Mouse (Mus musculus) heart, postnatal 4 days (tissue): ENCODE measurements around the gene Taf3. TPM values are rescaled to one million over a fixed set of nuclear protein-coding genes. Genes with fewer than 3 reads are reported as not detected.

Experiments used
- DNase-seq: peaks from one replicate; pipeline ENCODE4 v3.0.0; 2021
- total RNA-seq, 2 experiments: library from RNA; stranded (reverse); gene quantifications; 2 replicates each; pipeline ENCODE4 v1.2.3; 2021

Taf3 gene
- total RNA-seq, 2 experiments from 2014 or later: 8.4 to 8.6 TPM

DNA sequence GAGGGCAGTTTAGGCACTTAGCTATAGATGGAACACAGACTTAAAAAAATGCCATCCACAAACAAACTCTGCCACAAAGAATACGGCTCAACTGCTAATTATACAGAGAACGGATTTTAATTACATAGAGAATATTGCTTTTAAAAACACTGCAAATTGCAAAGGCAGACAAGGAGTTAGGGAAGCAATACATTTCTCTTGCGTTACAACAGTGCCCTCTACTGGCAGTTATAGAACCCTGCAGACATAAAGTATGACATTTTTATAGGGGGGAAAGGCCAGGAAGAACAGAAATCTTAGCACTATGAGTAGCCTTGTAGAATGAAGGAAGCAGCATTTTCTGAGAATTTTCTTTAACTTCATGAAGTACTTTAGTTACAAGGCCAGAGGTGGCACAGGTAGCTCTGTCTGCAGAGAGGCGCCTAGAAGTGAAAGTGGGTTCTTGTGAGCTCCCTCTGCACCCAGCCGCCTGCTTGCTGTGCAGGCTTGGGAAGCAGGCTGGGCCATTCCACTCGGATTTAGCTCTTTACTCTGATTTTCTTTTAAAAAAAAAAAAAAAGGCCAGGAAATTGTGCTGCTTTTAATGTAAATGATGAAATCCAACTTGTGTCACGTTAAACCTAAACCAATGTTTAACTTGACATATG, 38.0 kb downstream of the Taf3 start:
- peak; percentile 27 for DNase-seq

DNA sequence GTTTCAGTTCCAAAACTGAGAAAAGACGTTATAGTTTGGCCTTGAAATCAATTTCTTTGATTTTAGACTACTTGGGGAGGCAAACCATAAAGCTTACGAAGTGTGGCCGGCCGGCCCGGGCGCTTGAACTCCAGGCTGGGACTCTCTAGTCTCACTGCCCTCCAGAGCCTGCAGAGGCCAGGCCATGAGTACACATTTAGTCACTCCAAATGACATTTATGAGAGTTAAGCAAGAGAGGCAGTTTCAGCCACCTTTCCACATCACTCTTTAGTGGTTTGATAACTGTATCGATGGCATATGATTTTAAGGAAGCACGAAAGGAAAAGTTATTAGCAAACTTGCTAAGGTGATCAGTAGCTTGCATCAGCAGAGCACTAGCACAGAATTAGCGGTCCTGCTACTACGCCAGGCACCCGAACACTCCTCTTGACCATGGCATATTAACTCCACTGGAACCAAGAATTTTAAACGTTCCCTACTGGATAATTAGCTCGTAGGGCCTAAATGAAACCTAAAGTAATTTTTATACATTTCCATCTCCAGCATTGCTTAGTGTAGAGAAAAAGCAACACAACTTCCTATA, 38.6 kb downstream of the Taf3 start:
- no peak for DNase-seq

DNA sequence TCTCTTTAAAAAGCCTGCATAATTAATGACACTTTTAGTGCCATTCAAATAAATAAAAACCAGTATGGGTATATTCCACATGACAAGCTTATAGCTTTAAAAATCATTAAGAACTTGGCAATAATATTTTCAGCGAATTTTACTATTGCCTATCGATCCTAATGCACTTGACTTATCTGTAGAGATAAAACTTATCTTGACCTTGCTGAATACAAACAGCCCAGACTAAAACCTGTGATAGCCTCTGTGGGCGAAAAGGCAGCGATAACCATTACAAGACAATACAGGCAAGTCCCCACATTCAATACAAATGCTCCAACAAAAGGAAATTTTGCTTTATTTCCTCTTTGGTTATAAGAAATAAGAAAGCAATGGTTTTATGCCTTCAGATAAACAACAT, 39.8 kb downstream of the Taf3 start:
- no peak for DNase-seq

DNA sequence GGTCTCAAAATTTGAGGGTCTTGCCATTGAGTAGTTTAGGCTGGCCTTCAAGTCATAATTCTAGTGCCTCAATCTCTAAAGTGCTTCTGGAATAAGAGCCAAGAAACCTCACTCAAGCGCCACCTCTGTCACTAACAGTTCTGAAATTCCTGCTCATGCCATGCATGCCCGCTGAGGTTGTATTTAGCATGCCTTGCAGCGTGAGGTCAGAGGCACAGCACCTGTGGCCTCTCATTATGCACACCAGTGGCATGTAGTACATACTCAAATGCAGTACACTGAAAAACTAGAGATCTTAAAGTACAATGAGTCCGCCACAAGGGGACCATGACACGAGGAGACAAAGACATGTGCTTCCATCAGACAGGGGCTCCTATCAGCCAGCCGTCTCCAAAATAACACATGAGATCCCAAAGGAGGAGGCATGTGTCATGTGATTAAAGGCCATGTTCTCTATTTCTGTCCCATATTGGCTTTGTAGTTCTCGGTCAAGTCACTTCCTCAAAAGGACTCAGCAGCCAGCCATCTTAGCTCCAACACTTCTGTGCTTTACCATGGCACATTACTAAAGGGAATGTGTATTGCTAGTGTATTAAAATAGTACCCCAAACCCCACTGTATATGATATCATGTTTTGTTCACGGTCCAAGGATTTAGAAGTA, 43.3 kb downstream of the Taf3 start:
- peak; percentile 25 for DNase-seq

- DNase-seq: peak; percentile 39
Measured at GRCm38 (mm10) chr2:10003358-10003757, 45.0 kb downstream of the Taf3 start.

DNA sequence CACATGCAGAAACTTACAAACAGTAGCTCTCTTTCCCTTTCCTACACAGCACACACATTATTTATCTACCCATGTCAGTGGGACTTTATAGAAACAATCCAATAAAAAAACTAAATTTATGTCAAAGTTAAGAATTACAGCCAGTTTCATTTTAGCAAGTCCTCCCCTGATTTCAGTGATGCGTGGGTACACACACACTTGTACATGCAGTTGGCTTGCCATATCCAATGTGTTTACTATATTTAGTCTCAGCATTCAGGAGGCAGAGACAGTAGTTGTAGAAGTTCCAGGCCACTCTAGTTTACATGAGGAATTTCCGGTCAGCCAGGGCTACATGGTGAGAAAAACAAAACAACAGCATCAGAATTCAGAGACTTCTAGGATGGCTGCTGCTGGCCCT, 46.8 kb downstream of the Taf3 start:
- DNase-seq: no peak

DNA sequence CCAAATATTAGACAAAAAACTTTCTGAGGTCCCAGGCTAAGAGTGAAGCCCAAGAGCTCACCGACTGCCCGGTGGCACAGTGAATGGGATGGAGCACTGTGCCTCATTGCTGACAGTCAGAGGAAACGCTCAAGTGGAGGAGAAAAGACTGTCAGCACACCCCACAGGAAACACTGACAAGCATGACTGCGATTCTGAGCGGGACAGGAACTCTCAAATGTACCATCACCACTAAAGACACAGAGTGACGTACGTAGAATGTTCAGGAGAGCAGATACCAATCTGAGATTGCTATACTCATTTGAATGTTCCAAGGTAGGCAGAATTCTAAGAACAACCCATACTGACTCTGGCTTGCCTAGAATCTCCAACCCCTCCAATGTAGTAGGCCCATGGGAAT, 50.9 kb downstream of the Taf3 start:
- no peak for DNase-seq

DNA sequence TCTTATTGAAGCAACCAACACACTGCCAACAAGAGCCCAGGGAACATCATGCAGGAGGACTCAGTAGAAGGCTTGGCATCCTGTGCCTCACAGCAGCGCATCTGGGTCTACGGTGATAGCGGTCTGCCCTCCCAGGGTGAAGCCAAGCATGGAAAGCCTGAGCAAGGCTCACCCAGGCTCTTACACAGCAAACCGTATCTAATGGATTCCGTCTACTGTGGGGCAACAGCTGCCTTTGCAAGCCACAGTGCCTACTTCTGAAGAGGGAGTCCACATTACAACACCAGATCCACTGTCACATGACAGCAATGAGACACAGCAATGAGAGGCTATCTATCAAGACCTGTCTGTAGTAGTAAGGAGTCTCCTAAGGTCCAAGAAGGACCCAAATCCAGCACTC, 52.3 kb downstream of the Taf3 start:
- DNase-seq: no peak

DNA sequence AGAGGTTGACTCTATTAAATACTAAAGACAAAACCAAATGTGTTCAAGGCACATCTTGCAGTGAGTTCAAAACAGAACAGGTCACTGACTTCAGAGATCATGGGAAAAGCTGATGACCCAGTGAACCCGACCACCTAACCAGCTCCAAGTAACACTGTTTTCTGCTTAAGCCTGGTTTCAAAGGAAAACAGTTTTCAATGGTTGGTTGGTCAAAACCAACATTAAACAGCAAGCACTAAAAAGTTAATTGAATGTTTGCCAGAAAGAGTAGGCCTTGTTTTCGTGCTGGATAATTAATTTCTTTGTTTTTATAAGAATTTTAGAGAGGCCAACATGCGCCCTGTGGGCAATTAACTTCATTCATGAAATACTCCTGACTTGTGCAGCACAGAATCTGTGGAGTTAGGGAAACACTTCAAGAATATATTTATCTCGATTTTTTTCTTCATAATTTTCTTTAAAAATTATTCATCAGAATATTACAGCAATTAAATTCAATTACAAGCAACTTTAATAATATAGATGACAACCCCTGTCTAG, 57.6 kb downstream of the Taf3 start:
- no peak for DNase-seq

DNA sequence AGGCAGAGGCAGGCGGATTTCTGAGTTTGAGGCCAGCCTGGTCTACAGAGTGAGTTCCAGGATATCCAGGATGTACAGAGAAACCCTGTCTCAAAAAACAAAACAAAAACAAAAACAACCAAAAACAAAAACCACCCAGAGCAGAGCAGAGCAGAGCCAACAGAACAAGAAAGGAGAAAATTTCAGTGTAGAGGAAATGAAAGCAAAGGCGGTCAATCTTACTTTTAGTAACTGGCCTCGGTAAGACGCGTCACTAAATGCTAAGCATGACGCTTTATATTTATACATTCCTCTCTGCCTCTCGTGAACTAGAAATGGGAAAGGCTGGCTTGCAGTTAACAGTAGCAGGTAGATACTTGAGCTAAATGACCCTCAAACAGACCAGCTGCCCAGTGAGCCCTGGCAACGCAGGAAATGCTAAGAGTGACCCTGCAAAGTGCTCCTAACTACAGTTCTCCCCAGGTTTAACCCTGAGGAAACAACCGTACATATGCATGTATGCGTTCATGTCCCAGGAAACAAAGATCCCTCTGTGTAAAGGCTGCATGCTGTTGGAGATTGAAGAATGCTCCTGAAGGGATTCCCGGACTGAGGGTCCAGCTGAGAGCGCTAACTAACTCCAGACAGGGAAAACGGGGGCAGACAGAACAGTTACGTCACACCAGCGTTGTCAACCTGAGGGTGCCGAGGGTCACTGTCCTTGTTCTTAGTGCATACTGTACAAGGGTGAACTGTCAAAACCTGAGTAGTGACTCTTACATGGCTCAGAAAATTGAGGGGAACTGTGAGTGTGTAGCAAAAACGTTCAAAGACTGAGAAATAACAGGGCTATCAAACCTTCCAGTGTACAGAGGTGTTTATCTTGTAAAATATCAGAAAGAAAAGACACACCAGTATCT, 58.5 kb downstream of the Taf3 start:
- DNase-seq: no peak

GRCm38 (mm10) chr2:9988290-9988689, 60.1 kb downstream of the Taf3 start:
- no peak for DNase-seq

- no peak for DNase-seq
Measured at GRCm38 (mm10) chr2:9985979-9986447, 62.4 kb downstream of the Taf3 start.

- DNase-seq: no peak
Measured at GRCm38 (mm10) chr2:9982446-9982845, 66.0 kb downstream of the Taf3 start.

GRCm38 (mm10) chr2:9971927-9972326, 76.5 kb downstream of the Taf3 start:
- DNase-seq: no peak

DNA sequence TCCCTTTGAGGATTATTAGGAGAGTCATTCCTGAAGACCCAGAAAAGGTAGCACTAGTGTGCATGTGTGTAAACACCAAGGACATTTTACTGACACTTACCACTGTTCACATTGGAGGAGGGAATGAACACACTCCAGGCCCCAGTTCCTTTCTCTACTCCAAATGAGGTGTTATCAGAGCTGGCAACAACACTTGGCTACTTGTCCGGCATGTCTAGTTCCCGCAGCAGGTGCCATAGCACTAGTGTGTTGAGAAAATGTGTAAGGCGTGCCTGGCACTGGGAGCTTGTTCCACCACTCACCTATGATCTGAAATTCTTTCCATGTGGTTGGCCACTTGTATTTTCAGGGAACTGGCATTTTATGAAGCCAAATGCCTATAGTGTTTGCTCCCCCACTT, 77.8 kb downstream of the Taf3 start:
- peak; percentile 42 for DNase-seq

- peak; percentile 38 for DNase-seq
Measured at GRCm38 (mm10) chr2:9970178-9970577, 78.2 kb downstream of the Taf3 start.

- no peak for DNase-seq
Measured at GRCm38 (mm10) chr2:9969734-9970133, 78.7 kb downstream of the Taf3 start.

DNA sequence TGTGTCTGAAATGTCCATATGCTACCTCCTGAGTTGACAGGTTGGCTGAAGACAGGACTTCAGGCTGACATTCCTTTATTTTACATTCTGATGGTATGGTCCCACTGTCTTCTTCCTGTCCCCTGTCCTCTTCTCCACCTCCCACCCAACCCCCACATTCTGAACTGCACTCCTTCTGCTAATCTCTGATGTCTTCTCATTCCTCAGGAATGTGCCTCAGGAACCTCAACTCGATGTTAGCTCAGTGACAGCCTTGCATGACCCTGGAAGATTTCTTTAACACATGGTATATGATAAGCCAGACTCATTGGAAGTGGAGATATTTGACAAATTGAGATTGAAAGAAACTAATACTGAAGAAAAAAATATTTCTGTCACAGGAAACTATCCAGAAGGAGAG, 81.8 kb downstream of the Taf3 start:
- DNase-seq: no peak

GRCm38 (mm10) chr2:9965608-9966007, 82.8 kb downstream of the Taf3 start:
- no peak for DNase-seq

- DNase-seq: no peak
Measured at GRCm38 (mm10) chr2:9962871-9963270, 85.5 kb downstream of the Taf3 start.

- DNase-seq: no peak
Measured at GRCm38 (mm10) chr2:9961708-9962107, 86.7 kb downstream of the Taf3 start.

DNA sequence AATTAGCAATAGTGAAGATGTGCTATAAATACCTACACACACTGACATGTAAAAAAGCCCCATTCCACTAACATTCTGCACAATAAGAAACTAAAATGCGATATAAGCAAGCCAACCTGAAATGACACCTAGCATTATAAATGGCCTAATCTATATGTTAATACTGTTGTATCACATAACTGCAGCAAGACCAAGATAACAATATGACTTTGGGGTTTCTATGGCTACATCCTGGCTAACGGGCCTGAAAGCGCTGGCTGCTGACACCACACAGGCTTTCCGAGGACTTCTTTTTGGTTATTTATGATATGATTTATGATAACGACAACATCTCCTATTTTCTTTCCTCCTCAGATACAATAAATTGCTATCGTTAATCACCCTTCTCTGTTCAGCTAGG, 90.4 kb downstream of the Taf3 start:
- no peak for DNase-seq

DNA sequence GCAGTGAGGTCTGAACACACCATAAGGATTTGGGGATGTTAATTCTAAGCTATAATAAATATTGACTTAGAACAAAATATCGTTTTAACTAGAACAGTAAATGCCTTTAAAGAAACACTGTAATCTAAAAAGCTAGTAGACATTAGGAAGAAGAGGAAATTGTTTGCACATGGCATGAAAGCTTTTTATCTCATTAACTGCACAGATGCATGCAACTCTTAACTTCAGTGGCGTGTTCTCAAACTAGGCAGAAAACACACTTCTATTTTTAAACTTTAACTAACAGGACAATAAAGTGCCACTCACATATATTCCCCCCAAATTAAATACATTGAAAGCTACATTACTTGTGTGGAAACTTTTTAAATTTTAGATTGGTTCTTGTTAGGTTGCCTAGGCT, 91.8 kb downstream of the Taf3 start:
- DNase-seq: no peak
